Mouse (Mus musculus): ENCODE data around the gene Sgms2. TPM values are rescaled to one million over a fixed set of nuclear protein-coding genes. Genes with fewer than 3 reads are reported as not detected.

The Sgms2 gene
- total RNA-seq, 1 experiment from 2014 or later, result 1.3 TPM

GRCm38 (mm10) chr3:131372996-131373395 is 118.2 kb downstream of the Sgms2 start:
- no peak for ATAC-seq (replicated peaks in 1 of 2; ENCODE audit: insufficient read depth in 1 of 2, low FRiP score in 2 of 2, low TSS enrichment in 1 of 2, low read depth in 1 of 2, poor library complexity in 2 of 2, severe bottlenecking in 2 of 2)

DNA sequence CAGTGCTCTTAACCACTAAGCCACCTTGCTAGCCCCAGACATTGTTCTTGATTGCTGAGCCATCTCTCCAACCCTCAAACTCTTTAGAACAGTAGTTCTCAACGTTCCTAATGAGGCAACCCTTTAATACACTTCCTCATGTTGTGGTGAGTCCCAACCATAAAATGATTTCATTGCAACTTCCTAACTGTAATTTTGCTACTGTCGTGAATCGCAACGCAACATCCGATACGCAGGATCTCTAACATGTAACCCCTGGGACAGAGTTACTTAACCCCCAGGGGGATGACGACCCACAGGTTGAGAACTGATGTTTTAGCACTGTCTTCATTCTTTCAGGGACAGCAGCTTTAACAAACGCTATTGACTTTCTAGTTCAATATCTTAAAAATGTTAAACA is 122.5 kb downstream of the Sgms2 start:
- ATAC-seq (replicated peaks in 1 of 2; ENCODE audit: insufficient read depth in 1 of 2, low FRiP score in 2 of 2, low TSS enrichment in 1 of 2, low read depth in 1 of 2, poor library complexity in 2 of 2, severe bottlenecking in 2 of 2), result peak; percentile 44 to 74; a peak in 1 of 4 replicates

- peak; percentile 24 to 54; a peak in 1 of 4 replicates for ATAC-seq (replicated peaks in 1 of 2; ENCODE audit: insufficient read depth in 1 of 2, low FRiP score in 2 of 2, low TSS enrichment in 1 of 2, low read depth in 1 of 2, poor library complexity in 2 of 2, severe bottlenecking in 2 of 2)
Observed at GRCm38 (mm10) chr3:131367452-131367851, 123.8 kb downstream of the Sgms2 start.

DNA sequence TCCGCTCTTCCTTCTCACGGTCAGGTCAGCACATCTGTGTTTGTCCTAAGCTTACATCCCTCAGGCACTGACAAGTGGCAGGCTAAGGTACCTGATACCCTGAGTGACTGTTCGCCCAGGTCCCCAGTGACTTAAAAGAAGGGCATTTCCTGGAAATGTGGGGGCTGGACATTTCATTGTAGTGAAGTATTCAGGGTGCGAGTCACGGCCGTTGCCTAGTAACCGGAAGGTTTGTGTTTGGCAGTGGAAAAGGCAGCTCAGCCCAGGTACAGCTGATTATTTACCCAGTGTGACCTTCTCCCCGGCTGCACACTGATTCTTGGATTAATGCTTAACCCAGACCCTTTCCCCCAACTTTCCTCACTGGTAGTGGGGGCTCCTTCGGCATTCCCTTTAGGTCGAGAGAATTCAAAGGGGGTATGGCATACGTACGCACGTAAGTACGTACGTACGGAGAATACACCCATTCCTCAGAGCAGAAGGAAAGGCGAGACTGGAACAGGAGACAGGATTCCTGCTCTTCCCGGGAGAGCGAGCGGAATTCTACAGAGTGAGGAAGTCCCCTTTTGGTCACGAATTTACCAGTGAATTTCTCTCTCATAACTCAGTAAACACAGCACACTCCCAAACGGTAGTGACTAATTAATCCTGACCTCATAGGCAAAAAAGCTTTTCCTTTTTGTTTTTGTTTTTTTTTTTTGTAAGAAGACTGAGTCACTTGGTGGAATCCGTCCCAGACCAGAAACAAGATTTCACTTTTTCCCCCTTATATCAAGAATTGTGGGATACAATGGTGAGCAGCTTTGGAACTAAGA is 126.4 kb downstream of the Sgms2 start:
- ATAC-seq (replicated peaks in 1 of 2; ENCODE audit: insufficient read depth in 1 of 2, low FRiP score in 2 of 2, low TSS enrichment in 1 of 2, low read depth in 1 of 2, poor library complexity in 2 of 2, severe bottlenecking in 2 of 2), result no peak

GRCm38 (mm10) chr3:131364194-131364593 is 127.0 kb downstream of the Sgms2 start:
- no peak for ATAC-seq (replicated peaks in 1 of 2; ENCODE audit: insufficient read depth in 1 of 2, low FRiP score in 2 of 2, low TSS enrichment in 1 of 2, low read depth in 1 of 2, poor library complexity in 2 of 2, severe bottlenecking in 2 of 2)

GRCm38 (mm10) chr3:131363602-131364001 is 127.6 kb downstream of the Sgms2 start:
- ATAC-seq (replicated peaks in 1 of 2; ENCODE audit: insufficient read depth in 1 of 2, low FRiP score in 2 of 2, low TSS enrichment in 1 of 2, low read depth in 1 of 2, poor library complexity in 2 of 2, severe bottlenecking in 2 of 2), result no peak; a peak in 1 of 4 replicates

GRCm38 (mm10) chr3:131361960-131362359 is 129.3 kb downstream of the Sgms2 start:
- ATAC-seq (replicated peaks in 1 of 2; ENCODE audit: insufficient read depth in 1 of 2, low FRiP score in 2 of 2, low TSS enrichment in 1 of 2, low read depth in 1 of 2, poor library complexity in 2 of 2, severe bottlenecking in 2 of 2), result no peak

DNA sequence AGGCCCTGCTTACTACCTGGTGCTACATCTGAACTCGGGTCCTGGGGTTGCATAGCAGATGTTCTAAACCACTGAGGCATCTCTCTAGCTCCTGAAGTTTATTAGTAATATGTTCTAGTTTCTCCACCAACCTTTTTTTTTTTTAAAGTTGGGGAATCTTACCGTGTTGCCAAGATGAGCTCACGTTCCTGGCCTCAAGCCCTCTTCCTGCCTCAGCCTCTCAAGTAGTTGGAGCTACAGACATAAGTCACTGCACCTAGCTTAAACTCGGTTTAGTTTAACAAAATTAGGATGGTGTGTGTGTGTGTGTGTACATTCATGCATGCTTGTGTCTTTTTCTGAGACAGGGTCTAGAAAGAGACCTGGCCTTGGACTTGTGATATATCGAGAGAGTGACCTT is 132.2 kb downstream of the Sgms2 start:
- ATAC-seq (replicated peaks in 1 of 2; ENCODE audit: insufficient read depth in 1 of 2, low FRiP score in 2 of 2, low TSS enrichment in 1 of 2, low read depth in 1 of 2, poor library complexity in 2 of 2, severe bottlenecking in 2 of 2), result no peak

DNA sequence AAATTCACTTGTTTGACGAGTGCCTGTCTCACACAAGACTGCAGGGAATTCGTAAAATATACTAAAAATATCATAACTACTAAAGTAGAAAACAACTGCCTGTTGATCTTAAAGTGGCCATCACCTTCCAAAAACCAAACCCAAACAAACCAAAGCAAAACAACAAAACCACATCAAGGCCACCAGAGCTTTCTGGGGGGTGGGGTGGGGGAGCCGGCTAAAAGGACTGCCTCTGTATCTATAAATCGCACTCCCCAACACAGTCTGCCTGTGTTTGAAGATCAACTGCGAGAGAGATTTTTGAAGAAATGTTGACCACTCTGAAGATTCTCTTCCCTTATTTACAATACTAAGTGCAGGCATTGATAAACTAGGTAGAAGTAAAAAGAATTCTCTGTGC is 133.0 kb downstream of the Sgms2 start:
- no peak for ATAC-seq (replicated peaks in 1 of 2; ENCODE audit: insufficient read depth in 1 of 2, low FRiP score in 2 of 2, low TSS enrichment in 1 of 2, low read depth in 1 of 2, poor library complexity in 2 of 2, severe bottlenecking in 2 of 2)

DNA sequence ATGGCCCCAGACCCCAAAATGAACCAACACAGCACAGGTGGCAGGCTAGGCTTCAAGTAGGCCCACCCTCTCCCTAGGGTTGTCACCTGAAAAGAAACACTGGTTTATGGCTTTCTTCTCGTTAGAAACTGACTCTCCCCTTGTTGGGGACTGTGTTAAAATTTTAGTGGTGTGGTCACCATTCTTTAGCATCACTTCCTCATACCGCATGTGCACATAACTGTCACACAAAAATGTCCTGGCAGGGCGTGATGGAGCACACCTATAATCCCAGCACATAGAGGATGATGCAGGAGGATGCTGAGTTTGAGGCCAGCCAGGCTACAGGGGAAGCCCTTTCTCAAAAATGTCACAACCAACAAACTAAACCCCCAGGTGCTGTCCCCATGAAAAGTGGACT is 133.6 kb downstream of the Sgms2 start:
- ATAC-seq (replicated peaks in 1 of 2; ENCODE audit: insufficient read depth in 1 of 2, low FRiP score in 2 of 2, low TSS enrichment in 1 of 2, low read depth in 1 of 2, poor library complexity in 2 of 2, severe bottlenecking in 2 of 2), result peak in 1 of 2 experiments; percentile 68; a peak in 1 of 4 replicates

DNA sequence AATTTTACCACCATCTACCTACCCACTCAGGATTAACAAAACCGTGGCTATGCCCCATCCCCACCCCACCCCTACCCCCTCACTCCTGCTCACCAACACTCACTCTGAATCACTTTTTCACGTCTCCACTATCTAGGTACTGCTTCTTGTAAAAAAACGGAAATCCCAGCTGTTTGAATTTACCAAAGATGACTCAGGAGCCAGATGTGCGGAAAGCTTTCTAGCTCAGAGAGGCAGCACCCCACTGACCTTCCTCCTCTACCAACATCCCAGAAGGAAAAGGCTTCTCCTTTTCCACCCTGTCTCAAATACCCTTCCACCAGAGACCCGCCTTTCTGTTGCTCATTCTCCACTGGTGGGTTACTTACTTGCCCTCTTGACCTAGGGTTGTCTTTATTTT is 135.2 kb downstream of the Sgms2 start:
- no peak for ATAC-seq (replicated peaks in 1 of 2; ENCODE audit: insufficient read depth in 1 of 2, low FRiP score in 2 of 2, low TSS enrichment in 1 of 2, low read depth in 1 of 2, poor library complexity in 2 of 2, severe bottlenecking in 2 of 2)

DNA sequence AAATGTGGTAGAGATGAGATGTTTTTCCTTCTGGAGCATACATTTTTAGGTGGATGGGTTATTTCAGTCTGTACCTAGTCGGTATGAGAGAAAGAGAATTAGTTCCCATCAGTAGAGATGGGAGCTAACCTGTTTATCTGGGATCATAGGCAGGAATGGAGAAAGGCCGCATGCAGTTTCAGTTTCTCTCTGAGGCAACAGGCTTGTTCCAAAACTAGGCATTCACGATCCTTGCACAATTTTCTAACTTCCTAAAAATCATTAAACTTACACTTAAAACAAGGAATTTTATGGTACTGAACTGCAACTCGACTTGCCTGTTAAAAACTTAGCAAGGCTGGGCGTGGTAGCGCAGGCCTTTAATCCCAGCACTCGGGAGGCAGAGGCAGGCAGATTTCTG is 140.7 kb downstream of the Sgms2 start:
- no peak; a peak in 1 of 4 replicates for ATAC-seq (replicated peaks in 1 of 2; ENCODE audit: insufficient read depth in 1 of 2, low FRiP score in 2 of 2, low TSS enrichment in 1 of 2, low read depth in 1 of 2, poor library complexity in 2 of 2, severe bottlenecking in 2 of 2)

GRCm38 (mm10) chr3:131349013-131349412 is 142.2 kb downstream of the Sgms2 start:
- no peak for ATAC-seq (replicated peaks in 1 of 2; ENCODE audit: insufficient read depth in 1 of 2, low FRiP score in 2 of 2, low TSS enrichment in 1 of 2, low read depth in 1 of 2, poor library complexity in 2 of 2, severe bottlenecking in 2 of 2)

DNA sequence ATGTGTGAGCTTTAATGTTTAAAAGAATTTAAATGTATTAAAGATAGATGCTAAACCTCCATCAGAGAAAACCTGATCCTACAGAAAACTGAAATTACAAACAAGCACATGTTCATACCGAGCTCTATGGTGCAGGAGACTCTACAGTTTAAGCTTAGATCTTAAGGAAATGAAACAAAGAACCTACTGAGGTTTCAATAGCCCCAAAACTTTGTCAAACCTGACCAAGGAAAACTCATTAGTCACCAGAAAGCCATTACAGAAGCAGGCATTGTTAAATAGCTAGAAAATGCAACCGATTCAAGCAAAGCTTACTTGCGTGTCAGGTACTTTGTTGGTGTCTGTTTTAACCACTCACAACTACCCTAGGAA is 142.6 kb downstream of the Sgms2 start:
- no peak for ATAC-seq (replicated peaks in 1 of 2; ENCODE audit: insufficient read depth in 1 of 2, low FRiP score in 2 of 2, low TSS enrichment in 1 of 2, low read depth in 1 of 2, poor library complexity in 2 of 2, severe bottlenecking in 2 of 2)

GRCm38 (mm10) chr3:131347831-131348578 is 143.2 kb downstream of the Sgms2 start:
- ATAC-seq (replicated peaks in 1 of 2; ENCODE audit: insufficient read depth in 1 of 2, low FRiP score in 2 of 2, low TSS enrichment in 1 of 2, low read depth in 1 of 2, poor library complexity in 2 of 2, severe bottlenecking in 2 of 2), result peak; percentile 29 to 63; a peak in 1 of 4 replicates

GRCm38 (mm10) chr3:131345903-131346302 is 145.3 kb downstream of the Sgms2 start:
- ATAC-seq (replicated peaks in 1 of 2; ENCODE audit: insufficient read depth in 1 of 2, low FRiP score in 2 of 2, low TSS enrichment in 1 of 2, low read depth in 1 of 2, poor library complexity in 2 of 2, severe bottlenecking in 2 of 2), result no peak

- ATAC-seq (replicated peaks in 1 of 2; ENCODE audit: insufficient read depth in 1 of 2, low FRiP score in 2 of 2, low TSS enrichment in 1 of 2, low read depth in 1 of 2, poor library complexity in 2 of 2, severe bottlenecking in 2 of 2), result no peak
Observed at GRCm38 (mm10) chr3:131343311-131343710, 147.9 kb downstream of the Sgms2 start.

- ATAC-seq (replicated peaks in 1 of 2; ENCODE audit: insufficient read depth in 1 of 2, low FRiP score in 2 of 2, low TSS enrichment in 1 of 2, low read depth in 1 of 2, poor library complexity in 2 of 2, severe bottlenecking in 2 of 2), result no peak
Observed at GRCm38 (mm10) chr3:131340885-131341284, 150.3 kb downstream of the Sgms2 start.
